Mouse (Mus musculus) v-Abl transformed pro-B cells (cell line): ENCODE results near the gene Rpl36al.

Experiments used
- in situ Hi-C, 2 experiments: fragments of 400-800 bp; cut with MboI; formaldehyde crosslinking; loops; one replicate each; pipeline ENCODE4 v1.15.1; 2025; ENCODE audit not compliant: unreplicated experiment in 2 of 2

Gene Rpl36al

GRCm38 (mm10) chr12:69197378-69198163, 13.7 kb upstream of the Rpl36al start:
- in situ Hi-C loops, result loop anchor here (25.0 kb wide), 3 partner anchors 790 to 1765 kb away; partner anchors contain the start of genes Frmd6 (in 1 of the 2), Psma3 (in 1 of the 2) and Sav1 (in 1 of the 2)

GRCm38 (mm10) chr12:69196444-69197377, 12.8 kb upstream of the Rpl36al start, which contains the start of gene Gm49383:
Gene Gm49383 (minus strand): TSS chr12:69197104.
- in situ Hi-C loops, result loop anchor here (25.0 kb wide), 3 partner anchors 791 to 1766 kb away; partner anchors contain the start of genes Frmd6 (in 1 of the 2), Psma3 (in 1 of the 2) and Sav1 (in 1 of the 2)

GRCm38 (mm10) chr12:69192637-69193036, 8.8 kb upstream of the Rpl36al start:
- in situ Hi-C loops, result loop anchor here (25.0 kb wide), 3 partner anchors 795 to 1770 kb away; partner anchors contain the start of genes Frmd6 (in 1 of the 2), Psma3 (in 1 of the 2) and Sav1 (in 1 of the 2)

GRCm38 (mm10) chr12:69191396-69191795, 7.5 kb upstream of the Rpl36al start:
- in situ Hi-C loops, result loop anchor here (25.0 kb wide), 3 partner anchors 796 to 1771 kb away; partner anchors contain the start of genes Frmd6 (in 1 of the 2), Psma3 (in 1 of the 2) and Sav1 (in 1 of the 2)

DNA sequence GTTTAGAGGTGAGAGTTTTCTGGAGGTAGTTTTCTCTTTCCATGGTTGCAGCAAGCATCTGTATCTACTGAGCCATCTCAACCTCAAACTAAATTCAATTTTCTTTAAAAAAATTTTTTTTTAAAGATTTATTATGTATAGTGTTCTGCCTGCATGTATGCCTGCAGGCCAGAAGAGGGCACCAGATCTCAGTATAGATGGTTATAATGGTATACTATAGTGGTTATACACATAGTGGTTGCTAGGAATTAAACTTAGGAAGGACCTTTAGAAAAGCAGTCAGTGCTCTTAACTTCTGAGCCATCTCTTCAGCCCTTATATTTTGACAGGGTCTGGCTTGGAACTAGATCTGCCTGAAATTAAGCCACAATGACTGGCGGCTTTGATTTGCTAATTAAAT, 6.6 kb upstream of the Rpl36al start:
- in situ Hi-C loops, result loop anchor here (25.0 kb wide), 3 partner anchors 797 to 1772 kb away; partner anchors contain the start of genes Frmd6 (in 1 of the 2), Psma3 (in 1 of the 2) and Sav1 (in 1 of the 2)

GRCm38 (mm10) chr12:69190074-69190473, 6.2 kb upstream of the Rpl36al start:
- in situ Hi-C loops, result loop anchor here (25.0 kb wide), 3 partner anchors 797 to 1772 kb away; partner anchors contain the start of genes Frmd6 (in 1 of the 2), Psma3 (in 1 of the 2) and Sav1 (in 1 of the 2)

GRCm38 (mm10) chr12:69186811-69187471, 3.1 kb upstream of the Rpl36al start:
- in situ Hi-C loops, result loop anchor here (25.0 kb wide), 3 partner anchors 800 to 1775 kb away; partner anchors contain the start of genes Frmd6 (in 1 of the 2), Psma3 (in 1 of the 2) and Sav1 (in 1 of the 2)

GRCm38 (mm10) chr12:69185371-69185770, 1.5 kb upstream of the Rpl36al start:
- in situ Hi-C loops, result loop anchor here (25.0 kb wide), 3 partner anchors 802 to 1777 kb away; partner anchors contain the start of genes Frmd6 (in 1 of the 2), Psma3 (in 1 of the 2) and Sav1 (in 1 of the 2)

GRCm38 (mm10) chr12:69184342-69185295, 736 bp upstream of the Rpl36al start:
- in situ Hi-C loops, result loop anchor here (25.0 kb wide), 3 partner anchors 803 to 1778 kb away; partner anchors contain the start of genes Frmd6 (in 1 of the 2), Psma3 (in 1 of the 2) and Sav1 (in 1 of the 2)

- in situ Hi-C loops, result loop anchor here (25.0 kb wide), 3 partner anchors 806 to 1781 kb away; partner anchors contain the start of genes Frmd6 (in 1 of the 2), Psma3 (in 1 of the 2) and Sav1 (in 1 of the 2)
Observed at GRCm38 (mm10) chr12:69181800-69182199, 2.1 kb downstream of the Rpl36al start.

DNA sequence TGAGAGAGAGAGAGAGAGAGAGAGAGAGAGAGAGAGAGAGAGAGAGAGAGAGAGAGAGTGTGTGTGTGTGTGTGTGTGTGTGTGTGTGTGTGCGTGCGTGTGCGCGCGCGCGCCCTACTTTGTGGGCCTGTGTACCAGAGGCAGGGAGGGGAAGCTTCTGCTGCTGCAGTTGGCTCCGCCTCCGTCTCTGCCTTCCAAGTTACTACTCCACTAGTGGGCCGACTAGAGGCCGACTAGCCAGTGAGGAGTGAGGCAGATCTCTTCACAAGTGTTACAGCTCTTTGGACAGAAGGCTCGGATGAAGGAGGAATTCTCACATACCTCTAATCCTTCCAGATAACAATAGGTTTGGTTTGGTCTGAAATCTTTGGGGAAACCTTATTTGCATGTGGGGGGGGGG, 4.5 kb downstream of the Rpl36al start:
- in situ Hi-C loops, result loop anchor here (25.0 kb wide), 3 partner anchors 808 to 1783 kb away; partner anchors contain the start of genes Frmd6 (in 1 of the 2), Psma3 (in 1 of the 2) and Sav1 (in 1 of the 2)

DNA sequence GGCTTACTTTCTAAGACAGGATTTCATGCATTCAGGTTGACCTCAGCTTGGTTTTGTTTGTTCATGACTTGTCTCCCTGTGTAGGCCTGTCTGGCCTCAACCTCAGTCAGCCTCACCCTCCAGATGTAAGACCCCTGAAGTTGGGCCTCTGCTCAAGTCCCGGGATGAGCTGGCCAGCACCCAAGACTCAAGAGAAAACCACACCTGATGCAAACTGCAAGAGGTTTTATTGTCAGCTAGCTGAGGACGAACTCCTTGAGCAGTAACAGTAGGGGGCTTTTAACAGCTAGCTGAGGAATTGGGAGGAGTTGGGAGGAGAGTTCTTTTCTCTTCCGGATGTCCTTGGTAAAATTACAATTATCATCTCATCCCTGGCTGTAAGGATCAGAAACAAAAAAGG, 6.4 kb downstream of the Rpl36al start:
- in situ Hi-C loops, result loop anchor here (25.0 kb wide), 3 partner anchors 810 to 1785 kb away; partner anchors contain the start of genes Frmd6 (in 1 of the 2), Psma3 (in 1 of the 2) and Sav1 (in 1 of the 2)

DNA sequence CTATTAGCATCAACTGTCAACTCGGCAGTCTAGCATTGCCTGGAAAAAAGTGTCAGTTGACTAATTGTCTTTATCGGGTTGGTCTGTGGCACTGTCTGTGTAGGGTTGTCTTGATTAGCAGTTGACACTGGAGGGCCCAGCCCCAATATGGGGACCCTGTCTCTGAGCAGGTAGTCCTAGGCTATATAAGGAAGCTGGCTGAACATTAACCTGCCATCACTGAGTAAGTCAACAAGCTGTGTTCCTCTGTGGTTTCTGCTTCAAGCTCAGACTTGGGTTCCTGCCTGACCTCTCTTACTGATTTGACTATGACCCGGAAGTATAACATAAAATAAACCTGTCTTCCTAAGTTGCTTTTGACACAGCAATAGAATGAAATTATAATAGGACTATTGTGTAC, 7.9 kb downstream of the Rpl36al start:
- in situ Hi-C loops, result loop anchor here (25.0 kb wide), 3 partner anchors 811 to 1786 kb away; partner anchors contain the start of genes Frmd6 (in 1 of the 2), Psma3 (in 1 of the 2) and Sav1 (in 1 of the 2)

GRCm38 (mm10) chr12:69171307-69171706, 12.6 kb downstream of the Rpl36al start:
- in situ Hi-C loops, result loop anchor here (25.0 kb wide), 2 partner anchors 966 to 1791 kb away; partner anchors contain the start of gene Psma3 (in 1 of the 2)

DNA sequence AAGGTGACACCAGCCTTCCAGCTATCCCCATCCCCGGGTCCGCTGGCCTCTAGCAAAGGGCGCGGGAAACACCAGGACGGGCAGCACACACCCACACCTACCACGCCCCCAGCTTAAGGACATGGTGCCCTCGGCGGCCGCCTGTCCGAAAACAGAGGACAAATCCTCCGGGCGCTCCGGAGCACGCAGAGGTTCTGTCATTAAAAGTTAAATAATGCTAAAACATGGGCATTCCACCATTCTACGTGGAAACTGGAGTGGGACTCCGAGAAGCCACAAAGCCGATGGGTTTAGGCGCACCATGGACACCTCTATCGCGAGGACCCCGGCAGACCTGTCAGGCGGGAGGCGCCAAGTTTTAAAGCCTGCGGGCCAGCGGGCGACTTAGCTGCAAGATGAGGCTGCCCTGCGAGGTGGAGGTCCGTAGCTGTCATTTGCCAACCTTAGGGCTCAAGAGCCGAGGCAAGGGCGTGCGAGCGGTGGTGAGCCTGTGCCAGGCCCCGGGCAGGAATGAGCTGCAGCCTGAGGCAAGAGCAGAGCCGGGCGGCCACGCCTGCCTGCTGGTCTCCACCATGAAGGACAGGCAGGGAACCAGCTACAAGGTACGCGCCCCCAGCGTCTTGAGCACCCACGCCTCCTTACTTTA, 15.3 kb downstream of the Rpl36al start, which contains the start of gene Lrr1:
Gene Lrr1 (plus strand): TSS at position 354 of the 646 bp plus-strand sequence.
- in situ Hi-C loops, result loop anchor here (25.0 kb wide), 2 partner anchors 969 to 1794 kb away; partner anchors contain the start of gene Psma3 (in 1 of the 2)

GRCm38 (mm10) chr12:69167656-69168460, 16.0 kb downstream of the Rpl36al start:
- in situ Hi-C loops, result loop anchor here (25.0 kb wide), 2 partner anchors 969 to 1794 kb away; partner anchors contain the start of gene Psma3 (in 1 of the 2)
